ENCODE assay signal across 8 mouse cellular contexts in genomic region chr17:47332664-47333063, GRCm38 (mm10). TPM values are rescaled to one million over a fixed set of nuclear protein-coding genes. Genes with fewer than 3 reads are reported as not detected.
A peak's percentile ranks its signal among the peaks of the same experiment; 100 is the strongest.
DNase-seq lines count a peak whose midpoint lies in the region; ATAC-seq and TF ChIP-seq lines count a peak whose summit lies in the region.
"Not testable (repeated sequence)": the region's sequence is repeated elsewhere in the genome, so short reads cannot be mapped to it uniquely, and the experiment has no call there.

No protein-coding gene starts in this region.

- not testable (repeated sequence) for H3K4me2 ChIP-seq in lung, embryonic 14.5 days; neural tube, embryonic 15.5 days

- H3K4me3 ChIP-seq in lung, embryonic 14.5 days (ENCODE audit: low read depth, low read length); neural tube, embryonic 15.5 days (replicated peaks): not testable (repeated sequence)

- peaks cover 74% of the 10 kb centered on the region for H3K36me3 ChIP-seq in lung, embryonic 14.5 days (ENCODE audit: insufficient read depth)
- peaks cover 26% of the 10 kb centered on the region for H3K36me3 ChIP-seq in neural tube, embryonic 15.5 days

- TF ChIP-seq CTCF in Patski (IDR thresholded peaks at IDR 0.05) = peak; percentile 72
- peak; percentile 50 for TF ChIP-seq CTCF in lung, embryonic 14.5 days (IDR thresholded peaks at IDR 0.05; ENCODE audit: low read depth)

- H3K27me3 ChIP-seq in Patski; lung, embryonic 14.5 days (ENCODE audit: insufficient read depth, low read length); neural tube, embryonic 15.5 days (replicated peaks): not testable (repeated sequence)

- H3K9ac ChIP-seq in lung, embryonic 14.5 days; neural tube, embryonic 15.5 days (replicated peaks): not testable (repeated sequence)

- in situ Hi-C loops in Patski (cut with MboI; ENCODE audit: low pct_unique_long_range_greater_than_20kb) = loop anchor here (5.0 kb wide), 1 partner anchor 295 kb away; no protein-coding TSS in a partner anchor

- H3K9me3 ChIP-seq in lung, embryonic 14.5 days (ENCODE audit: low read depth, low read length); neural tube, embryonic 15.5 days (replicated peaks): not testable (repeated sequence)

- WGBS in lung, embryonic 14.5 days = 49% methylated on average over 5 of the region's 5 CpGs
- WGBS in neural tube, embryonic 15.5 days = 49% methylated on average over 5 of the region's 5 CpGs

- CTCF ChIA-PET in Patski (lab: Charles Lee) = interaction anchor here (1.1 to 2.3 kb wide), 4 partner anchors 12 to 294 kb away, joined by 3 to 12 read pairs (median 4); no protein-coding TSS in a partner anchor

- H3K27ac ChIP-seq in lung, embryonic 14.5 days (ENCODE audit: low read depth); neural tube, embryonic 15.5 days (replicated peaks): not testable (repeated sequence)

- POLR2A ChIA-PET in Patski (lab: Charles Lee) = interaction anchor here (0.5 kb wide), 1 partner anchor 132 kb away, joined by 4 read pairs; no protein-coding TSS in a partner anchor

- not testable (repeated sequence) for ATAC-seq in Patski; lung, embryonic 14.5 days (ENCODE audit: insufficient read depth)
- ATAC-seq in neural tube, embryonic 15.5 days (ENCODE audit: low FRiP score) = peak; percentile 34; the same call in 1 of the 2 replicates

- DNase-seq in 3T3-L1 (ENCODE audit: low read depth, low spot score) = peak; percentile 40
- not testable (repeated sequence) for DNase-seq in Patski (ENCODE audit: low read depth, low spot score)
- DNase-seq in cerebellum, postnatal 14 days = peak; percentile 29 to 34
- peak; percentile 35 to 39 for DNase-seq in heart, adult 18-20 months
- DNase-seq in kidney, adult 18-20 months = peak; percentile 15
- DNase-seq in layer of hippocampus, postnatal 10 days (ENCODE audit: low spot score in 2 of 2) = peak; percentile 17 to 24
- DNase-seq in lung, embryonic 14.5 days = peak; percentile 26

- not testable (repeated sequence) for H3K4me1 ChIP-seq in lung, embryonic 14.5 days (ENCODE audit: insufficient read depth)
- peaks cover 21% of the 10 kb centered on the region for H3K4me1 ChIP-seq in neural tube, embryonic 15.5 days

RNA-seq across cellular contexts. Expression of gene Mrps10, which starts 36.0 kb away (rescaled TPM):
- polyA plus RNA-seq in Patski (2021) = 46.8 TPM
- 10 to 100 TPM; 24.5 to 25.1 TPM for total RNA-seq in heart, adult 18-20 months (2021)
- total RNA-seq in layer of hippocampus, postnatal 10 days (2021) = 10 to 100 TPM; 29.1 to 30.6 TPM
- polyA plus RNA-seq in lung, embryonic 14.5 days (2014; fragmentation: Nextera tagmentation; extraction: Ambion mirVana) = 84.1 and 86.9 TPM in 2 replicates
- polyA plus RNA-seq in neural tube, embryonic 15.5 days (2015; fragmentation: Nextera tagmentation; extraction: Ambion mirVana) = 72.0 and 75.3 TPM in 2 replicates

RNA-seq across cellular contexts. Expression of gene Guca1b, which starts 52.5 kb away (rescaled TPM):
- polyA plus RNA-seq in Patski (2021) = 0.37 TPM
- total RNA-seq in heart, adult 18-20 months (2021) = under 1 TPM in 1 of 2 experiments, not detected in 1; 0.23 TPM
- total RNA-seq in layer of hippocampus, postnatal 10 days (2021) = under 1 TPM; 0.40 to 0.43 TPM
- 0.41 and 0.49 TPM in 2 replicates for polyA plus RNA-seq in lung, embryonic 14.5 days (2014; fragmentation: Nextera tagmentation; extraction: Ambion mirVana)
- 0.56 and 0.77 TPM in 2 replicates for polyA plus RNA-seq in neural tube, embryonic 15.5 days (2015; fragmentation: Nextera tagmentation; extraction: Ambion mirVana)
